Mouse (Mus musculus) hindbrain, embryonic 14.5 days (tissue): ENCODE measurements at regions not wholly inside any gene's neighbourhood (a gene's known extent, or its start where the extent isn't known, plus 50 kb on each side); places are given as distances from the start of the nearest gene placed in this dataset.
A peak's percentile ranks its signal among the peaks of the same experiment; 100 is the strongest.

Experiments
- ATAC-seq: fragments of 200-750 bp; cut with Nextera tagmentation; 2 replicates; pipeline ENCODE4 v1.8.0; 2017; ENCODE audit warnings: moderate number of reproducible peaks, mild to moderate bottlenecking, moderate TSS enrichment, moderate library complexity; ENCODE audit not compliant: low FRiP score
- DNase-seq: peaks from one replicate; pipeline ENCODE4 v3.0.0-alpha.2; 2015; ENCODE audit warnings: low spot score
- H3K27ac ChIP-seq: fragments of 300-500 bp; sonication (generic); 2 replicates; pipeline ENCODE4 v1.5.1; 2014; ENCODE audit warnings: mild to moderate bottlenecking, moderate library complexity
- H3K27me3 ChIP-seq: fragments of 300-500 bp; sonication (generic); 2 replicates; pipeline ENCODE4 v1.6.1; 2014; ENCODE audit warnings: mild to moderate bottlenecking, low read length, mixed read lengths; ENCODE audit not compliant: control insufficient read depth, insufficient read depth
- H3K36me3 ChIP-seq: fragments of 300-500 bp; sonication (generic); replicated peaks from 2 replicates; pipeline ENCODE4 v1.6.1; 2014; ENCODE audit not compliant: control insufficient read depth, insufficient read depth
- H3K4me1 ChIP-seq: fragments of 300-500 bp; sonication (generic); replicated peaks from 2 replicates; pipeline ENCODE4 v1.6.1; 2014; ENCODE audit warnings: antibody characterized with exemption, low read length, mixed read lengths; ENCODE audit not compliant: control insufficient read depth, insufficient read depth
- H3K4me2 ChIP-seq: fragments of 300-500 bp; sonication (generic); replicated peaks from 2 replicates; pipeline ENCODE4 v1.6.1; 2014; ENCODE audit warnings: mild to moderate bottlenecking, moderate library complexity
- H3K4me3 ChIP-seq: fragments of 300-500 bp; sonication (generic); replicated peaks from 2 replicates; pipeline ENCODE4 v1.5.1; 2014; ENCODE audit warnings: mild to moderate bottlenecking, low read length
- H3K9ac ChIP-seq: fragments of 300-500 bp; sonication (generic); 2 replicates; pipeline ENCODE4 v1.6.1; 2014
- H3K9me3 ChIP-seq: fragments of 300-500 bp; sonication (generic); 2 replicates; pipeline ENCODE4 v1.6.1; 2016; ENCODE audit warnings: low read length; ENCODE audit not compliant: control insufficient read depth
- WGBS: fragments of 180-500 bp; shearing (Covaris S2); extraction: QIAGEN DNeasy Blood & Tissue Kit; methylation state at CpG from one replicate; pipeline ENCODE4 v1.1.7; 2014; 5-methylcytosine and 5-hydroxymethylcytosine counted together

DNA sequence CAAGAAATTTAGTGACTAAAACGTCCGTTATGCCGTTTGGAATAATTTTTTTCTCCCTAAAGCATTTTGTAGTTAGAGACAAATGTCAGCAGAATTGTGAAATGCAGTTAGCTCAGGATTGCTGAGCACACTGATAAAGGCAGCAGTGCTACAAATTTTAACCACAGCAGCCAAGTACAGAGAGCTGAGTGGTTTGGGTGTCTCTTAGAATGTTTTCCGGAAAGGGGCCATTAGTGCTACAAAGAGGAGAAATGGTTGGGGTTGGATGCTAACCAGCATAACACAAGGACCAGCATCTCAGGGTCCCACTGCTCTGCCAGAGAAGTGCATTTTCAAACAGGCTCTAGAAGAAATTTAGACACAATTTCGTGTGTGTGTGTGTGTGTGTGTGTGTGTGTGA lies 91.2 kb upstream of the Zic1 start:
- H3K4me2 ChIP-seq = no peak overlapping the region
- peak overlapping the region; percentile 32; the same call in 1 of the 2 replicates for H3K27ac ChIP-seq
- no peak for DNase-seq
- no peaks in the 10 kb centered on the region for H3K9me3 ChIP-seq
- ATAC-seq = no peak
- no peaks in the 10 kb centered on the region for H3K27me3 ChIP-seq
- no peak overlapping the region for H3K9ac ChIP-seq
- 70% methylated on average over 5 of the region's 5 CpGs for WGBS
- no peaks in the 10 kb centered on the region for H3K4me1 ChIP-seq
- H3K4me3 ChIP-seq = no peak overlapping the region
- H3K36me3 ChIP-seq = no peaks in the 10 kb centered on the region

DNA sequence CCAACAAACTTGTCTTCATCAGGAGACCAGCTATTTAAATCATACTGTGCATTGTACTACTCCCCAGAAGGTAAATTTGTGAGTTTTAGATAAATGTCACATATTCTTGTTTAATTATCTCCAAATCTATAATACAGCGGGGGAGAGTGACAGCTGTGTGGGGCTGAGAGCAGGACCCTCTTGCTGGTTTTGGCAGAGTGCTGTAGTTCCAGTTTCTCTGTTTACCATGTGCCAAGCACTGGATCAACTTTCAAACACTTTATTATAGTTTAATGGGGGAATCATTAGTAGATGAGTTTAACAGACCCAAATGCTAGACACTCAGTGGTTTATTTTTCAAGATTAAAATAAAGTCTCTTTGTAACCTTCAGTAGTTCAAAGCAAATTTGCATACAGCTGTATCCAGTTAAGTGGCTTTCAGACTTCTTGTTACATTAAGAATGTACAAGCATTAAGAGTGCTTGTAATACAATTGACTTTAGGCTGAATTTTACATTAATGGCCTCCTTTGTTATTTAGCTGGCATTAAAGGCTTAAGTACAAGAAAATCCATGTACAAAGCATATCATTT lies 90.7 kb upstream of the Zic1 start:
- DNase-seq (no peak), ATAC-seq (no peak; the same call in 1 of the 2 replicates)
- H3K27ac ChIP-seq = 0 out of 2 replicates have a peak overlapping the region, but pooled peaks have one; percentile 32
- no peaks in the 10 kb centered on the region for H3K9me3 ChIP-seq
- H3K4me3 ChIP-seq = no peak overlapping the region
- H3K4me2 ChIP-seq = no peak overlapping the region
- no peak overlapping the region for H3K9ac ChIP-seq
- whole genome bisulfite sequencing = 57% methylated on average over 1 of the region's 1 CpGs
- no peaks in the 10 kb centered on the region for H3K4me1 ChIP-seq
- H3K27me3 ChIP-seq = no peaks in the 10 kb centered on the region
- H3K36me3 ChIP-seq = no peaks in the 10 kb centered on the region

DNA sequence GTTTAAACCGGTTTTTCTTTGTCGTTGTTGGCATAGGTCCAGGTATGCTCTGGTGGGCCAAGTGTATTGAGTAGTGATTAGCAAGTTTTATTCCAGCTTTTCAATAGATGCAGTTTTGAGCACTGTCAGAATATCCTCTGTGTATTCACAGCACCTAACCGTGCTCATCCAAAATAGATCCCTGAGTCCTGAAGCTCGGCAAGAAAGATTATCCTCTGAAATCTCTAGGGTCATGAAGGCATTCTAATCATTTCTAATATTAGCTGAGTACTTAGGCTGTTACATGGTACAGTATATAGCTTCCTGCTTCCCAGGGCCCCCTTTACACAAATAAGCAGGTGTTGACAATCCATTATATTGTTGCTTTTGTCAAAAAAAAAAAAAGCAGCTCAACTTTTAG lies 73.5 kb upstream of the Zic1 start:
- no peak for DNase-seq
- Histone ChIP-seq H3K27me3 (no peaks in the 10 kb centered on the region), H3K9me3 (no peaks in the 10 kb centered on the region), H3K9ac (no peak overlapping the region), H3K27ac (no peak overlapping the region), H3K4me3 (no peak overlapping the region), H3K4me2 (no peak overlapping the region), H3K36me3 (no peaks in the 10 kb centered on the region), H3K4me1 (no peaks in the 10 kb centered on the region)
- ATAC-seq = no peak
- WGBS = 57% methylated on average over 4 of the region's 4 CpGs
